Mouse (Mus musculus): ENCODE measurements at regions not wholly inside any gene's neighbourhood (a gene's known extent, or its start where the extent isn't known, plus 50 kb on each side); places are given as distances from the start of the nearest gene placed in this dataset.

GRCm38 (mm10) chr19:55985518-55985917 lies 243.9 kb downstream of the Tcf7l2 start:
- no peak for DNase-seq (ENCODE audit: low spot score)

GRCm38 (mm10) chr19:55991791-55992726 lies 250.4 kb downstream of the Tcf7l2 start:
- peak; percentile 20 for DNase-seq (ENCODE audit: low spot score)

GRCm38 (mm10) chr19:55992727-55993066 lies 251.1 kb downstream of the Tcf7l2 start:
- DNase-seq (ENCODE audit: low spot score): no peak

GRCm38 (mm10) chr19:55995721-55996120 lies 254.1 kb downstream of the Tcf7l2 start:
- no peak for DNase-seq (ENCODE audit: low spot score)

- DNase-seq (ENCODE audit: low spot score): no peak
These were observed 257.0 kb downstream of the Tcf7l2 start for GRCm38 (mm10) chr19:55998454-55999180.

- no peak for DNase-seq (ENCODE audit: low spot score)
These were observed 257.8 kb downstream of the Tcf7l2 start for GRCm38 (mm10) chr19:55999409-55999808.

- no peak for DNase-seq (ENCODE audit: low spot score)
These were observed 259.8 kb downstream of the Tcf7l2 start for GRCm38 (mm10) chr19:56001428-56001827.

GRCm38 (mm10) chr19:56005886-56006285 lies 264.3 kb downstream of the Tcf7l2 start:
- DNase-seq (ENCODE audit: low spot score): peak; percentile 33

GRCm38 (mm10) chr19:56007433-56007832 lies 265.8 kb downstream of the Tcf7l2 start:
- DNase-seq (ENCODE audit: low spot score): no peak

GRCm38 (mm10) chr19:56010766-56011165 lies 269.1 kb downstream of the Tcf7l2 start:
- DNase-seq (ENCODE audit: low spot score): no peak

GRCm38 (mm10) chr19:56011292-56011691 lies 269.7 kb downstream of the Tcf7l2 start:
- DNase-seq (ENCODE audit: low spot score): no peak

- DNase-seq (ENCODE audit: low spot score): no peak
These were observed 270.2 kb upstream of the Habp2 start for GRCm38 (mm10) chr19:56016548-56017346.

GRCm38 (mm10) chr19:56017524-56017923 lies 269.4 kb upstream of the Habp2 start:
- DNase-seq (ENCODE audit: low spot score): no peak

- peak; percentile 71 for DNase-seq (ENCODE audit: low spot score)
These were observed 267.8 kb upstream of the Habp2 start for GRCm38 (mm10) chr19:56019143-56019542.

- peak; percentile 60 for DNase-seq (ENCODE audit: low spot score)
These were observed 264.6 kb upstream of the Habp2 start for GRCm38 (mm10) chr19:56022348-56022747.

GRCm38 (mm10) chr19:56024599-56024998 lies 262.3 kb upstream of the Habp2 start:
- DNase-seq (ENCODE audit: low spot score): no peak

- peak; percentile 80 for DNase-seq (ENCODE audit: low spot score)
These were observed 257.3 kb upstream of the Habp2 start for GRCm38 (mm10) chr19:56029428-56030281.

GRCm38 (mm10) chr19:56030401-56030925 lies 256.5 kb upstream of the Habp2 start:
- DNase-seq (ENCODE audit: low spot score): no peak

GRCm38 (mm10) chr19:56034552-56034951 lies 252.4 kb upstream of the Habp2 start:
- DNase-seq (ENCODE audit: low spot score): no peak

GRCm38 (mm10) chr19:56037584-56037983 lies 249.4 kb upstream of the Habp2 start:
- no peak for DNase-seq (ENCODE audit: low spot score)
